Mouse (Mus musculus): ENCODE measurements at regions not wholly inside any gene's neighbourhood (a gene's known extent, or its start where the extent isn't known, plus 50 kb on each side); places are given as distances from the start of the nearest gene placed in this dataset.

DNA sequence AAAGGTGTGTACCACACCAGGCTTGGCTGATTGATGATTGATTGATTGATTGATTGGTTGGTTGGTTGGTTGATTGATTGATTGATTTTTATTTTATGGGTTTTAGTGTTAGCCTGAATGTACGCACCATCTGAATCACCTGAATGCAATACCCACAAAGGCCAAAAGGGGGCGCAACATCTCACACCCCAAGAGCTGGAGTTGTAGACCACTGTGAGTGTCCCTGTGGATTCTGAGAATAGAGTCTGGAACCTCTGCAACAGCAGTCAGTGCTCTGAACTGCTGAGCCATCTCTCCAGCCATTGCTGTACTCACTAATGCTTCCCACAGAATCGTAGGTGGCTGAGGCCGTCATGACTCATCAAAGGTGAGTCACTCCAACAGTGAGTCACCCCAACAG lies 109.4 kb upstream of the Foxb1 start:
- 0 out of 2 replicates have a peak, but pooled peaks have one; percentile 7 for TF ChIP-seq CTCF (IDR thresholded peaks at IDR 0.05; ENCODE audit: extremely low read depth, insufficient read depth, low read length)
- TF ChIP-seq POLR2A (IDR thresholded peaks at IDR 0.05; ENCODE audit: extremely low read depth, insufficient read depth, low read length), result no peak

Data from cortical plate, adult 2 months (tissue).